Mouse (Mus musculus): ENCODE results near the gene Tcp11l1. TPM values are rescaled to one million over a fixed set of nuclear protein-coding genes. Genes with fewer than 3 reads are reported as not detected.

Gene Tcp11l1
- total RNA-seq (2023; ENCODE audit: inconsistent age), result 1.2 to 2.9 TPM (median 2.0 TPM) in 4 replicates

GRCm38 (mm10) chr2:104711585-104712485 lies at the start of gene Tcp11l1:
Gene Tcp11l1 (minus strand): TSS chr2:104712169.

GRCm38 (mm10) chr2:104742741-104743064 lies 30.7 kb upstream of the Tcp11l1 start, which contains the start of gene Depdc7:
Gene Depdc7 (minus strand): TSS chr2:104742878.

GRCm38 (mm10) chr2:104716279-104716678 lies 4.3 kb upstream of the Tcp11l1 start, which contains the start of gene Pin1rt1:
Gene Pin1rt1 (minus strand): TSS chr2:104716379.

Other genes starting within 250 kb of the Tcp11l1 start
- gene Hipk3, start 217.7 kb downstream of the Tcp11l1 start, total RNA-seq (2023; ENCODE audit: inconsistent age), result 50.9 to 61.5 TPM (median 54.9 TPM) in 4 replicates
- 57.7 to 63.5 TPM (median 58.7 TPM) in 4 replicates for gene Cstf3, start 121.6 kb downstream of the Tcp11l1 start, total RNA-seq (2023; ENCODE audit: inconsistent age)
- gene Pin1rt1, start 4.2 kb upstream of the Tcp11l1 start, total RNA-seq (2023; ENCODE audit: inconsistent age), result not detected in 4 replicates
- 0.51 TPM in 1 of 4 replicates, not detected in the others for gene Depdc7, start 30.7 kb upstream of the Tcp11l1 start, total RNA-seq (2023; ENCODE audit: inconsistent age)
- gene Qser1, start 104.6 kb upstream of the Tcp11l1 start, total RNA-seq (2023; ENCODE audit: inconsistent age), result 10.6 to 12.5 TPM (median 12.5 TPM) in 4 replicates
- gene Prrg4, start 137.7 kb upstream of the Tcp11l1 start, total RNA-seq (2023; ENCODE audit: inconsistent age), result 7.1 to 12.8 TPM (median 8.3 TPM) in 4 replicates
- gene Ccdc73, start 155.6 kb upstream of the Tcp11l1 start, total RNA-seq (2023; ENCODE audit: inconsistent age), result 3.7 to 4.5 TPM in 2 of 4 replicates, not detected in the others